Mouse (Mus musculus) neural tube, embryonic 11.5 days (tissue): Measurements from ENCODE around the gene Ubr1. TPM values are rescaled to one million over a fixed set of nuclear protein-coding genes. Genes with fewer than 3 reads are reported as not detected.
"Not testable (repeated sequence)": the region's sequence is repeated elsewhere in the genome, so short reads cannot be mapped to it uniquely, and the experiment has no call there.

ENCODE experiments used
- ATAC-seq: fragments of 200-750 bp; cut with Nextera tagmentation; 2 replicates; pipeline ENCODE4 v1.8.0; 2017; ENCODE audit warnings: moderate number of reproducible peaks, mild to moderate bottlenecking, moderate TSS enrichment, moderate library complexity; ENCODE audit not compliant: insufficient read depth, low FRiP score, low TSS enrichment
- DNase-seq: peaks from one replicate; pipeline ENCODE4 v3.0.0-alpha.2; 2015; ENCODE audit warnings: low spot score
- H3K27ac ChIP-seq: fragments of 300-500 bp; sonication (generic); 2 replicates; pipeline ENCODE4 v1.5.1; 2014; ENCODE audit warnings: low read depth, mild to moderate bottlenecking, low read length
- H3K27me3 ChIP-seq: fragments of 300-500 bp; sonication (generic); 2 replicates; pipeline ENCODE4 v1.6.1; 2014; ENCODE audit warnings: mild to moderate bottlenecking, low read length, mixed read lengths; ENCODE audit not compliant: control insufficient read depth, insufficient read depth
- H3K36me3 ChIP-seq: fragments of 300-500 bp; sonication (generic); 2 replicates; pipeline ENCODE4 v1.6.1; 2014; ENCODE audit warnings: mild to moderate bottlenecking, low read length, moderate library complexity, mixed read lengths; ENCODE audit not compliant: control insufficient read depth, insufficient read depth
- H3K4me1 ChIP-seq: fragments of 300-500 bp; sonication (generic); 2 replicates; pipeline ENCODE4 v1.6.1; 2014; ENCODE audit warnings: low read length, mixed read lengths; ENCODE audit not compliant: control insufficient read depth, insufficient read depth
- H3K4me2 ChIP-seq: fragments of 300-500 bp; sonication (generic); 2 replicates; pipeline ENCODE4 v1.6.1; 2014; ENCODE audit warnings: low read depth, mild to moderate bottlenecking, moderate library complexity
- H3K4me3 ChIP-seq: fragments of 300-500 bp; sonication (generic); 2 replicates; pipeline ENCODE4 v1.5.1; 2014; ENCODE audit warnings: low read depth, low read length
- H3K9ac ChIP-seq: fragments of 300-500 bp; sonication (generic); 2 replicates; pipeline ENCODE4 v1.6.1; 2014; ENCODE audit warnings: mild to moderate bottlenecking, low read length
- H3K9me3 ChIP-seq: fragments of 300-500 bp; sonication (generic); 2 replicates; pipeline ENCODE4 v1.6.1; 2016; ENCODE audit warnings: low read length; ENCODE audit not compliant: control insufficient read depth
- WGBS: fragments of 180-500 bp; shearing (Covaris S2); extraction: QIAGEN DNeasy Blood & Tissue Kit; methylation state at CpG from one replicate; pipeline ENCODE4 v1.1.7; 2014; 5-methylcytosine and 5-hydroxymethylcytosine counted together
- polyA plus RNA-seq: library from polyadenylated mRNA; unstranded; fragments of >200 nt; fragmentation: Nextera tagmentation; extraction: Ambion mirVana; gene quantifications from 2 replicates; pipeline ENCODE4 v1.2.1, GENCODE M21; 2014

Ubr1 gene
- polyA plus RNA-seq, 1 experiment from 2014 or later, result 25.7 TPM

DNA sequence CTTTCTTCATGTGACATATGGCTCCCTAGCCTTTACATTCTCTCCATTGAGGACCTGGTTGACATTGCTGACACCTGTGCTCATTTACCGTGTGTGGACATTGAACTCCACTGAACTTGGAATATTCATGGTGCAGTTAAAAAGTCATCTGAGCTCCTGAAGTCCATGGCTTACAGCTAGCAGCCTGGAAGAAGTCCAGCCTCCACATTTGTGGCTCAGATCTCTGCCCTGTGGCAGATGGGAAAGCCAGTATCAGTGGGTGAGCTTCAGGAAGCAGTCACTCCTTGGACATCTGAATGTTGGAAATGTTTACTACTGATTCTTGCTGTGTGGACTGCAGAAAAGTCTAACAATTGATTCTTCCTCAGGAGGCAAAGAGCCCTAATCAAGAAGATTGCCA lies 36.5 kb upstream of the Ubr1 start:
- Histone ChIP-seq H3K9ac (no peak overlapping the region), H3K27me3 (no peaks in the 10 kb centered on the region), H3K36me3 (no peaks in the 10 kb centered on the region), H3K27ac (no peak overlapping the region), H3K4me1 (peaks cover 5% of the 10 kb centered on the region; the same call in 1 of the 2 replicates), H3K4me3 (no peak overlapping the region), H3K9me3 (no peaks in the 10 kb centered on the region), H3K4me2 (no peak overlapping the region)
- 82% methylated on average over 1 of the region's 1 CpGs for WGBS
- ATAC-seq, result no peak
- DNase-seq, result no peak

DNA sequence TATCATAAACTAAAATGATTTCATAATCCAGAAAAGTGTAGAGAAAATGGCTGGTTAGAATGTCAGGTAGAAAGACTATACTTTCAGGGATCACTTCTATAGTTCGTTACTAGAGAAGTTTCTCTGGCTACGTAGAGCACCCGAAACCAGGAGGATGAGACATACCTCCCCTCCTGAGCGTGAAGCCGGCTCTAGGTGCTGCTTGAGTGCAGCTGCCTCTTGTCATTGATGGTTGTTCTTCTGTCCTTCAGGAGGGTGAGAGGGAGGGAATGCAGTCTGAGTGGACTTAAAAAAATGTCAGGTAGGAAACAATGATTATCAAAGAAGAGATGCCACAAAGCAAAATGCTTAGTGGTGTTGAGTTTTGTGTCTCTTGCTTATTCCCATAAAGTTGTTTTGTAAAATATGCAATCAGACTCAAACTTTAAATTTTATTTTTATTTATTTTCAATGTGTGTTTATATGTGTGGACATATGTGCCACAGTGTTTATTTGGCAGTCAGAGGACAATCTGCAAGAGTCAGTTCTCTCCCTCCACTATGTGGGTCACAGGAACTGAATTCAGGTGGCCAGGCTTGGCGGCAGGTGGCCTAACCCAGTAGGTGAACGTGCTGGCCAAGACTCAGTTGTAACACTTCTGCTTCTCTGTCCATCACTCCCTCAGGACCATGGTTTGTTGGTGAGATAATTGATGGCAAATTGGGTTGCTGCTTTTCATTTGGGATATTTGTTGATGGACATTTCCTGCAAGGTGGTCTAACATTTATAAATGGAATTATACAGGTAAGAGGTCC lies 33.7 kb upstream of the Ubr1 start:
- 85% methylated on average over 7 of the region's 7 CpGs for WGBS
- ATAC-seq (no peak), DNase-seq (no peak)
- no peak overlapping the region for H3K9ac ChIP-seq
- no peak overlapping the region for H3K4me3 ChIP-seq
- H3K9me3 ChIP-seq, result no peaks in the 10 kb centered on the region
- no peaks in the 10 kb centered on the region for H3K27me3 ChIP-seq
- H3K27ac ChIP-seq, result no peak overlapping the region
- no peaks in the 10 kb centered on the region for H3K36me3 ChIP-seq
- H3K4me1 ChIP-seq, result peaks cover 5% of the 10 kb centered on the region; the same call in 1 of the 2 replicates
- no peak overlapping the region for H3K4me2 ChIP-seq

DNA sequence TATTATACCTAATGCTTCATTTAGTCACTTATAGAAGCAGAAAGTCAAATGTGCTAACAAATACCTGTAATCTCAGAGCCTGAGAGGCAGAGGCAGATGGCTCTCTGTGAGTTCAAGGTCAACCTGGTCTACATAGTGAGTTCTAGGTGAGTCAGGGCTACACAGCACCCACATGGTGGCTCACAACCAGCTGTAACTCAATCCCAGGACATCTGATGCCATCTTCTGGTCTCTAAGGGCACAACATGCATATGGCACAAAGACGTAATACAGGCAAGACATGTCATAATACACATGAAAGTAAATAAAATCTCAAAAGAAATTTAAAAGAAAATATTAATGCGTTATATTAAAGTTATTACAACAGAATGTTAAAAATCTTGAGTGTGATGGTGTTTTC lies 33.1 kb upstream of the Ubr1 start:
- ATAC-seq (no peak), DNase-seq (no peak)
- 66% methylated on average over 2 of the region's 2 CpGs for WGBS
- no peak overlapping the region for H3K4me3 ChIP-seq
- no peaks in the 10 kb centered on the region for H3K4me1 ChIP-seq
- H3K9me3 ChIP-seq, result no peaks in the 10 kb centered on the region
- H3K27me3 ChIP-seq, result no peaks in the 10 kb centered on the region
- H3K4me2 ChIP-seq, result no peak overlapping the region
- H3K27ac ChIP-seq, result no peak overlapping the region
- no peaks in the 10 kb centered on the region for H3K36me3 ChIP-seq
- H3K9ac ChIP-seq, result no peak overlapping the region

- WGBS, result 90% methylated on average over 8 of the region's 8 CpGs
- Histone ChIP-seq H3K4me3 (no peak overlapping the region), H3K9me3 (no peaks in the 10 kb centered on the region), H3K27ac (no peak overlapping the region), H3K4me1 (no peaks in the 10 kb centered on the region), H3K4me2 (no peak overlapping the region), H3K9ac (no peak overlapping the region), H3K36me3 (no peaks in the 10 kb centered on the region), H3K27me3 (no peaks in the 10 kb centered on the region)
- DNase-seq (no peak), ATAC-seq (no peak)
Observed at GRCm38 (mm10) chr2:120998863-120999262, 28.3 kb upstream of the Ubr1 start.

GRCm38 (mm10) chr2:120996607-120997006 lies 26.1 kb upstream of the Ubr1 start:
- WGBS, result 80% methylated on average over 1 of the region's 1 CpGs
- DNase-seq, H3K4me2 ChIP-seq, H3K36me3 ChIP-seq, H3K9me3 ChIP-seq, ATAC-seq, H3K27ac ChIP-seq, H3K27me3 ChIP-seq, H3K4me1 ChIP-seq, H3K9ac ChIP-seq, H3K4me3 ChIP-seq: not testable (repeated sequence)

DNA sequence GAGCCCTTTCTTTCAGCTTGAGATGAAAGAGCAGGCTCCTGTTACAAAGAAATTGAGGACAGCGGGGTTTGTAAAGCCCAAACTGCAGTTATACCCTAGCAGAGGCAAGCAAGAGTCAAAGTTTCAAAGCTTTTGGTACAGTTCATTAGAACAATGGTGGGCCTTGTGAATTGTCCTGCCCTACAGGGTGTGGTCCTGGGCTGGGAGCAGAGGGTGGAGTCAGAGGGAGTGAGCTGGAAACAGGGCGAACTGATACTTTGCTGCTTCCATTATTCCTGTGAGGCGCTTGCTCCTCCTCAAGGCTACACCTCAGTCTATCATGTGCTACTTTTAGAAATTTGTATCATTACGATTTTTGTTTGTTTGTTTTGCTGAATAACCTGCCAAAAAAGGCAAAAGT lies 20.7 kb upstream of the Ubr1 start:
- Histone ChIP-seq H3K27me3 (no peaks in the 10 kb centered on the region), H3K4me1 (no peaks in the 10 kb centered on the region), H3K36me3 (no peaks in the 10 kb centered on the region), H3K9ac (no peak overlapping the region), H3K27ac (no peak overlapping the region), H3K4me2 (no peak overlapping the region), H3K4me3 (no peak overlapping the region), H3K9me3 (no peaks in the 10 kb centered on the region)
- 73% methylated on average over 4 of the region's 4 CpGs for WGBS
- DNase-seq (no peak), ATAC-seq (no peak)

GRCm38 (mm10) chr2:120985241-120985640 lies 14.7 kb upstream of the Ubr1 start:
- H3K4me3 ChIP-seq, result no peak overlapping the region
- H3K27ac ChIP-seq, result no peak overlapping the region
- no peaks in the 10 kb centered on the region for H3K4me1 ChIP-seq
- WGBS, result 94% methylated on average over 1 of the region's 1 CpGs
- H3K9me3 ChIP-seq, result no peaks in the 10 kb centered on the region
- H3K9ac ChIP-seq, result no peak overlapping the region
- no peak overlapping the region for H3K4me2 ChIP-seq
- ATAC-seq, result no peak
- no peaks in the 10 kb centered on the region for H3K27me3 ChIP-seq
- no peak for DNase-seq
- no peaks in the 10 kb centered on the region for H3K36me3 ChIP-seq

DNA sequence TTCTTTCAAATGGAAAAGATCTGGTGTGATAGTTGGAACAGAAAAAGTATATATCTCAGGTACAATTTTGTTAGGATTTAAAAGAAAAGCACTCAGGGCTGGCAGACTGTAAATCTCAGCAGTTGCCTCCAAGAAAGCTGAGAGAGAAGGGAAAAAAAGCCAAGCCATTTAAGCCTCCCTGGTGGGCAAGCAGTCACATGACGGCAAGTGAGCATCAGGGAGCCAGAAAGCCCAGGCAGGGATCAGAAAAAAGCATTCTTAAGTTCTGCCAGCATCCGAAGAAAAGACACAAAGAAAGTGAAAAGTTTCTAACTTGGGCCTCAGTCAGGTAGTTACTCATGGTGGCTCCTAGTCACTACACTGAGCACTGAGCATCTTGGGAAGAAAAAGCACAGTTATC lies 13.1 kb upstream of the Ubr1 start:
- no peak overlapping the region for H3K27ac ChIP-seq
- 12% methylated on average over 2 of the region's 2 CpGs for WGBS
- no peaks in the 10 kb centered on the region for H3K9me3 ChIP-seq
- no peaks in the 10 kb centered on the region for H3K36me3 ChIP-seq
- H3K4me1 ChIP-seq, result no peaks in the 10 kb centered on the region
- no peak for ATAC-seq
- H3K4me2 ChIP-seq, result no peak overlapping the region
- DNase-seq, result no peak
- no peak overlapping the region for H3K4me3 ChIP-seq
- no peak overlapping the region for H3K9ac ChIP-seq
- H3K27me3 ChIP-seq, result no peaks in the 10 kb centered on the region

DNA sequence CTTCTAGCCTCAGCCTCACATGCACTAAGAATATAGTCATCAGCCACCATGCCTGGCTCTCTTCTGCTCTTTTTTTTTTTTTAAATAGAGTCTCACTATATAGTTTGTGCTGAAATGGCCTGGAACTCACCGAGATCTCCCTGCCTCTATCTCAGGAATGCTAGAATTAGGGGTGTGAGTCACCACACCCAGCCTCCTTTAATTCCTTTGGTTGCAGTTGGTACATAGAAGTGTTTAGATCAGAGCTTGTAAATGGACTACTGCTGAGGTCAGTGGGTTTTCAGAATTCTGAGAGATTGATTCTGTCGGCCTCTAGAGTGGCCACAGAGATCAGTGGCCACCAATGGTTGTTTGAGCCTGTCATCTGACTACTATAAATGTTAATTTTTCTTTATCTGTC lies 10.3 kb upstream of the Ubr1 start:
- 70% methylated on average over 2 of the region's 2 CpGs for WGBS
- H3K4me3 ChIP-seq, result no peak overlapping the region
- H3K4me1 ChIP-seq, result no peaks in the 10 kb centered on the region
- ATAC-seq (no peak), DNase-seq (no peak)
- H3K9ac ChIP-seq, result no peak overlapping the region
- H3K4me2 ChIP-seq, result no peak overlapping the region
- H3K27ac ChIP-seq, result no peak overlapping the region
- H3K27me3 ChIP-seq, result no peaks in the 10 kb centered on the region
- H3K9me3 ChIP-seq, result no peaks in the 10 kb centered on the region
- H3K36me3 ChIP-seq, result no peaks in the 10 kb centered on the region
